Mouse (Mus musculus): ENCODE data around the gene Src. TPM values are rescaled to one million over a fixed set of nuclear protein-coding genes. Genes with fewer than 3 reads are reported as not detected.

Gene Src
- polyA plus RNA-seq, 1 experiment: 82.0 TPM

GRCm38 (mm10) chr2:157434041-157434440, 15.8 kb downstream of the Src start:
- no peak for DNase-seq (ENCODE audit: extremely low spot score in 1 of 2, low spot score in 1 of 2)

GRCm38 (mm10) chr2:157434497-157434896, 16.3 kb downstream of the Src start:
- DNase-seq (ENCODE audit: extremely low spot score in 1 of 2, low spot score in 1 of 2): peak in 1 of 2 experiments; percentile 68

- DNase-seq (ENCODE audit: extremely low spot score in 1 of 2, low spot score in 1 of 2): peak; percentile 46 to 54
Observed at GRCm38 (mm10) chr2:157436496-157436895, 18.3 kb downstream of the Src start.

GRCm38 (mm10) chr2:157437123-157437522, 18.9 kb downstream of the Src start:
- no peak for DNase-seq (ENCODE audit: extremely low spot score in 1 of 2, low spot score in 1 of 2)

- DNase-seq (ENCODE audit: extremely low spot score in 1 of 2, low spot score in 1 of 2): no peak
Observed at GRCm38 (mm10) chr2:157441363-157441762, 23.1 kb downstream of the Src start.

GRCm38 (mm10) chr2:157447297-157448158, 29.3 kb downstream of the Src start:
- DNase-seq (ENCODE audit: extremely low spot score in 1 of 2, low spot score in 1 of 2): no peak

GRCm38 (mm10) chr2:157448356-157448755, 30.1 kb downstream of the Src start:
- no peak for DNase-seq (ENCODE audit: extremely low spot score in 1 of 2, low spot score in 1 of 2)

GRCm38 (mm10) chr2:157450905-157451304, 32.7 kb downstream of the Src start:
- DNase-seq (ENCODE audit: extremely low spot score in 1 of 2, low spot score in 1 of 2): no peak

GRCm38 (mm10) chr2:157451372-157452040, 33.3 kb downstream of the Src start:
- no peak for DNase-seq (ENCODE audit: extremely low spot score in 1 of 2, low spot score in 1 of 2)

- DNase-seq (ENCODE audit: extremely low spot score in 1 of 2, low spot score in 1 of 2): peak; percentile 88 to 98
Observed at GRCm38 (mm10) chr2:157457100-157457806, 39.0 kb downstream of the Src start.

GRCm38 (mm10) chr2:157458472-157458871, 40.2 kb downstream of the Src start:
- DNase-seq (ENCODE audit: extremely low spot score in 1 of 2, low spot score in 1 of 2): peak; percentile 42 to 86

- DNase-seq (ENCODE audit: extremely low spot score in 1 of 2, low spot score in 1 of 2): no peak
Observed at GRCm38 (mm10) chr2:157459736-157460135, 41.5 kb downstream of the Src start.

- no peak for DNase-seq (ENCODE audit: extremely low spot score in 1 of 2, low spot score in 1 of 2)
Observed at GRCm38 (mm10) chr2:157462776-157463710, 44.8 kb downstream of the Src start.

GRCm38 (mm10) chr2:157463887-157464745, 45.9 kb downstream of the Src start:
- no peak for DNase-seq (ENCODE audit: extremely low spot score in 1 of 2, low spot score in 1 of 2)

- peak; percentile 28 to 39 for DNase-seq (ENCODE audit: extremely low spot score in 1 of 2, low spot score in 1 of 2)
Observed at GRCm38 (mm10) chr2:157464746-157465126, 46.5 kb downstream of the Src start.

GRCm38 (mm10) chr2:157466836-157467235, 48.6 kb downstream of the Src start:
- no peak for DNase-seq (ENCODE audit: extremely low spot score in 1 of 2, low spot score in 1 of 2)

GRCm38 (mm10) chr2:157468130-157468796, 50.0 kb downstream of the Src start:
- peak in 1 of 2 experiments; percentile 48 for DNase-seq (ENCODE audit: extremely low spot score in 1 of 2, low spot score in 1 of 2)

GRCm38 (mm10) chr2:157471292-157471691, 53.0 kb downstream of the Src start:
- DNase-seq (ENCODE audit: extremely low spot score in 1 of 2, low spot score in 1 of 2): no peak

GRCm38 (mm10) chr2:157471737-157472136, 53.5 kb downstream of the Src start:
- DNase-seq (ENCODE audit: extremely low spot score in 1 of 2, low spot score in 1 of 2): no peak
